Mouse (Mus musculus): ENCODE results near the gene Atp5g2.

GRCm38 (mm10) chr15:102702972-102703371, 30.8 kb upstream of the Atp5g2 start:
- TF ChIP-seq GATA1 (IDR thresholded peaks at IDR 0.05; ENCODE audit: low read length), result no peak
- TF ChIP-seq TAL1 (IDR thresholded peaks at IDR 0.05; ENCODE audit: low read length), result no peak
